Mouse (Mus musculus) heart, postnatal 25 days (tissue): ENCODE measurements around the gene AL732309.1. TPM values are rescaled to one million over a fixed set of nuclear protein-coding genes. Genes with fewer than 3 reads are reported as not detected.

Experiments used
- total RNA-seq, 2 experiments: library from RNA; stranded (reverse); gene quantifications; 2 replicates each; pipeline ENCODE4 v1.2.3; 2021

Gene AL732309.1
- total RNA-seq, 2 experiments from 2014 or later, result 1.5 to 1.7 TPM

Other genes starting within 250 kb of the AL732309.1 start
- 10 to 100 TPM; 19.8 to 21.2 TPM for gene Nsmf, start 192.5 kb downstream of the AL732309.1 start, total RNA-seq
- not detected for gene Entpd8, start 166.6 kb downstream of the AL732309.1 start, total RNA-seq
- not detected for gene Noxa1, start 151.7 kb downstream of the AL732309.1 start, total RNA-seq
- gene Nrarp, start 66.1 kb downstream of the AL732309.1 start, total RNA-seq, result 10 to 100 TPM in 1 of 2 experiments, 1 to 10 TPM in 1; 7.2 to 11.5 TPM
- 1 to 10 TPM; 4.1 to 4.2 TPM for gene Tor4a, start 50.0 kb downstream of the AL732309.1 start, total RNA-seq
- 10 to 100 TPM; 36.1 to 40.6 TPM for gene Nelfb, start 35.4 kb downstream of the AL732309.1 start, total RNA-seq
- not detected for gene Stpg3, start 32.2 kb downstream of the AL732309.1 start, total RNA-seq
- gene Fam166a, start 28.1 kb downstream of the AL732309.1 start, total RNA-seq, result not detected
- gene Tubb4b, start 22.2 kb downstream of the AL732309.1 start, total RNA-seq, result 100 to 1,000 TPM; 258 to 313 TPM
- gene Slc34a3, start 12.5 kb downstream of the AL732309.1 start, total RNA-seq, result not detected
- not detected for gene Rnf224, start 10.1 kb downstream of the AL732309.1 start, total RNA-seq
- gene Rnf208, start 4.6 kb downstream of the AL732309.1 start, total RNA-seq, result under 1 TPM in 1 of 2 experiments, not detected in 1; 0.53 TPM
- gene Cysrt1, start 4.4 kb downstream of the AL732309.1 start, total RNA-seq, result not detected
- 10 to 100 TPM; 12.6 to 13.2 TPM for gene Tmem203, start 8.6 kb upstream of the AL732309.1 start, total RNA-seq
- gene Tprn, start 15.8 kb upstream of the AL732309.1 start, total RNA-seq, result 1 to 10 TPM; 3.6 to 6.0 TPM
- 10 to 100 TPM; 36.7 to 40.5 TPM for gene Ssna1, start 25.6 kb upstream of the AL732309.1 start, total RNA-seq
- 10 to 100 TPM; 38.4 to 40.7 TPM for gene Anapc2, start 25.6 kb upstream of the AL732309.1 start, total RNA-seq
- gene Tmem210, start 41.3 kb upstream of the AL732309.1 start, total RNA-seq, result not detected
- gene Lrrc26, start 43.1 kb upstream of the AL732309.1 start, total RNA-seq, result not detected
- not detected for gene Grin1, start 72.3 kb upstream of the AL732309.1 start, total RNA-seq
- 10 to 100 TPM; 18.0 to 20.9 TPM for gene Man1b1, start 85.5 kb upstream of the AL732309.1 start, total RNA-seq
- gene Dpp7, start 109.5 kb upstream of the AL732309.1 start, total RNA-seq, result 1 to 10 TPM; 3.0 to 3.4 TPM
- gene Uap1l1, start 118.8 kb upstream of the AL732309.1 start, total RNA-seq, result 1 to 10 TPM; 4.0 to 6.1 TPM
- under 1 TPM; 0.16 to 0.50 TPM for gene Sapcd2, start 125.5 kb upstream of the AL732309.1 start, total RNA-seq
- gene Entpd2, start 149.0 kb upstream of the AL732309.1 start, total RNA-seq, result 10 to 100 TPM; 10.8 to 13.9 TPM
- gene Npdc1, start 152.5 kb upstream of the AL732309.1 start, total RNA-seq, result 10 to 100 TPM; 25.1 to 27.7 TPM
- gene Fut7, start 176.4 kb upstream of the AL732309.1 start, total RNA-seq, result under 1 TPM in 1 of 2 experiments, not detected in 1; 0.34 TPM
- 10 to 100 TPM; 31.2 to 36.2 TPM for gene Abca2, start 181.8 kb upstream of the AL732309.1 start, total RNA-seq
- gene Clic3, start 210.0 kb upstream of the AL732309.1 start, total RNA-seq, result 1 to 10 TPM; 2.4 to 3.6 TPM
- 10 to 100 TPM; 17.4 to 20.8 TPM for gene Paxx, start 214.2 kb upstream of the AL732309.1 start, total RNA-seq
- 100 to 1,000 TPM; 117 to 160 TPM for gene Ptgds, start 223.2 kb upstream of the AL732309.1 start, total RNA-seq
- not detected for gene Lcn12, start 247.0 kb upstream of the AL732309.1 start, total RNA-seq